Mouse (Mus musculus) liver, postnatal 0 days (tissue): ENCODE results near the gene Mphosph8.

Source experiments
- CTCF ChIP-seq: sonication (generic); IDR thresholded peaks from 2 replicates; pipeline ENCODE4 v1.5.1; 2016; ENCODE audit warnings: antibody characterized with exemption, low read depth
- EP300 ChIP-seq: IDR thresholded peaks from 2 replicates; pipeline ENCODE4 v1.6.1; 2016; ENCODE audit warnings: antibody characterized with exemption, low read depth, mild to moderate bottlenecking

GRCm38 (mm10) chr14:56705687-56706086 lies 37.6 kb downstream of the Mphosph8 start:
- TF ChIP-seq CTCF (no peak), EP300 (0 out of 2 replicates have a peak, but pooled peaks have one; percentile 18)
